2 mouse cellular contexts compared by ENCODE assay signal in the genomic region with DNA sequence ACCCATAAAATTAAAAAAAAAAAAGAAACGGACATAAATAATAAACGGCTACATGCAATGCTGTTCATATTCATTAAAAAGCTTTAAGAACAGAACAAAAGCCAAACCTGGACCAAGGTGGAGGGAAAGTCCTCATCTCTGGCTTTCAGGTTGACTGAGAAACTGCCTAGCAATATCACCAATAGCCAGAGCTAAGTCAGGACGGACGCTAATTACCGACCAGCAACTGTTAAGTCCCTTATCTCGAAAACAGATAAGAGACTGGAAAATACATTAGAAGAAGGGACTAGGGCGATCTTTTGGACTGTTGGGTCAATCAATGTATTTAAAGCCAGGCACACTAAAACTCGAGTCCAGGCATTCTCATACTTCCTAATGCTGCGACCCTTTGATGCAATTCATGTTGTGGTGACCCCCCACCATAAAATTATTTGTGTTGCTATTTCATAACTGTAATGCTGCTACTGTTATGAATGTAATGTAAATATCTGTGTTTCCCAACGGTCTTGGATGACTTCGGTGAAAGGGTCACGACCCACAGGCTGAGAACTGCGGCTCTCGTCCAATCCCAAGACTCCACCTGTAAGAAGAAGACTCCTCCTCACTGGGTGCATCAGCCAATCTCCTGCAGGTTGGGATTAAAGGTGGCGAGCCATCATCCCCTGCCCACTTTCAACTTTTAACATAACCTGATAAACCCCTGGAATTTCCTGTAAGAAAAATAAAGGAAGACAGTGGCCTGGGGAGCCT.
TF ChIP-seq lines count a peak whose summit lies in the region.

No protein-coding gene starts in this region.

TF ChIP-seq in ES-E14, 5 proteins besides CTCF, POLR2A, EP300 and RAD21:
- TF ChIP-seq HCFC1 (IDR thresholded peaks at IDR 0.05; ENCODE audit: borderline replicate concordance, insufficient read depth, low read length): no peak
- TF ChIP-seq CHD2 (IDR thresholded peaks at IDR 0.05; ENCODE audit: low read depth, low read length): peak; percentile 73; the same call in 1 of the 2 replicates
TF ChIP-seq in ES-E14: peak in this region for 1.

TF ChIP-seq in MEL, 35 proteins besides CTCF, POLR2A, EP300 and RAD21:
- TF ChIP-seq GATA1 (IDR thresholded peaks at IDR 0.05; ENCODE audit: low read depth, low read length): peak; percentile 39; the same call in 1 of the 2 replicates
- no peak for TF ChIP-seq USF1 (IDR thresholded peaks at IDR 0.05; ENCODE audit: low read depth, low read length)
